Mouse (Mus musculus) thymus, adult 2 months (tissue): Measurements from ENCODE around the gene Trmt1.

Experiments
- CTCF ChIP-seq: fragments of 200-500 bp; IDR thresholded peaks from 2 replicates; pipeline ENCODE4 v1.5.1; 2012; ENCODE audit warnings: mild to moderate bottlenecking, control low read depth, low read length, moderate library complexity, borderline replicate concordance; ENCODE audit not compliant: control insufficient read depth, poor library complexity, insufficient read depth; ENCODE audit errors: extremely low read depth
- POLR2A ChIP-seq: fragments of 200-500 bp; IDR thresholded peaks from 2 replicates; pipeline ENCODE4 v1.6.1; 2012; ENCODE audit warnings: mild to moderate bottlenecking, low read length, control low read depth, moderate library complexity; ENCODE audit not compliant: control insufficient read depth, poor library complexity, insufficient read depth; ENCODE audit errors: extremely low read depth

- TF ChIP-seq CTCF, result no peak
- TF ChIP-seq POLR2A, result no peak
Observed at GRCm38 (mm10) chr8:84704867-84705831, 19.0 kb downstream of the Trmt1 start.
